Mouse (Mus musculus) spleen, postnatal 10 days (tissue): Measurements from ENCODE around the gene Cldn4.

Source experiments
- DNase-seq, 2 experiments: peaks; one replicate each; pipeline ENCODE4 v3.0.0; 2021 to 2022; ENCODE audit warnings: low spot score in 2 of 2

Gene Cldn4

GRCm38 (mm10) chr5:134932903-134933276, 13.8 kb downstream of the Cldn4 start:
- DNase-seq: peak; percentile 61 to 83

GRCm38 (mm10) chr5:134932179-134932902, 14.4 kb downstream of the Cldn4 start, which contains the start of gene Mettl27:
Mettl27 (plus strand) TSS chr5:134932368.
- peak; percentile 90 to 93 for DNase-seq

- DNase-seq: no peak
Measured at GRCm38 (mm10) chr5:134929988-134930387, 16.7 kb downstream of the Cldn4 start.

DNA sequence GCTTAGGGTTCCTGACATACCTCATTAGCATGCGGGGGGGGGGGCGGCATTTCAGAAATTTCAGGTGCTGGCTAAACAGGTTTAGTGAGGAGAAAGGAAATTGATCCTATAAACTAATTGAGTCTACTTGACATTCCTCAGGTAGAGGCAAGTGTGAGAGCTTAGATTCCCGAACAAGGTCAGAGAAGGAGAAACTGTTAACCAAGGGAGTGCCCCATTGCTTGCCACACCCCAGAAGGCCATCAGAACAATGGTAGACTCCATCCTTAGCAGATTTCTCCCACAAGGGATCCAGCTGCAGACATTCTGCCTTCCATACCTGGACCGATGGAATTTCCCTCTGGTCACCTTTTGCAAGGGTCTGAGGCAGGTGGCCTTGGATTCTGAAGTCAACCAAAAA, 20.0 kb downstream of the Cldn4 start:
- DNase-seq: no peak

GRCm38 (mm10) chr5:134923141-134923540, 23.6 kb downstream of the Cldn4 start:
- DNase-seq: no peak

GRCm38 (mm10) chr5:134921106-134921505, 25.6 kb downstream of the Cldn4 start:
- DNase-seq: peak; percentile 70 to 73

DNA sequence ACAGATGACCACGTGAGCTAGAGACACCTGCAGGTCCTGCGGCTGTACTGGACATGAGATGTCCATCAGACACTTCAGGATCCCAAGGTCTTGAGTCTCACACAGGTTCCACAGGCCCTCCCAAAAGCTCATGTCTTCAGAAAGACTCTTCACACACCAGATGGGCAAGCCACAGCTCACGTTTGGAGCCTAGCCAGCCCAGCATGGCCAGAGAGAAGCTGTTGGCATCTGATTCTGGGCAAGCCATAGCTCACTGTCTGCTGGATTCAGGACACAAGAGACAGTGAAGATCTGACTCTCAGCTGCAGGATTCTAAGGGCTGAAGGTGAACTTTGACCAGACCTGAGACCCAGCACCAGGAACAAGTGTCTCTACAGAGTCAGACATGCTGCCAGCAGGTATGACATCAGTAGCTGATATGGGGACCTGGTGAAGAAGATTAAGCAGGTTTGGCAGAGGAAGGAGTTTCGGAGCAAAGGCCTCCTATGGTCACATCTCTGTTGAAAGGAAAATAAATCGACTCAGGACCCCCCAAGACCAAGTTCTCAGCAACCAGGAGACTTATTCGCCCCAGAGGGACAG, 26.5 kb downstream of the Cldn4 start:
- DNase-seq: peak; percentile 69 to 74

GRCm38 (mm10) chr5:134919097-134919496, 27.6 kb downstream of the Cldn4 start:
- peak; percentile 77 to 84 for DNase-seq

GRCm38 (mm10) chr5:134918071-134918832, 28.5 kb downstream of the Cldn4 start:
- peak; percentile 87 to 94 for DNase-seq

DNA sequence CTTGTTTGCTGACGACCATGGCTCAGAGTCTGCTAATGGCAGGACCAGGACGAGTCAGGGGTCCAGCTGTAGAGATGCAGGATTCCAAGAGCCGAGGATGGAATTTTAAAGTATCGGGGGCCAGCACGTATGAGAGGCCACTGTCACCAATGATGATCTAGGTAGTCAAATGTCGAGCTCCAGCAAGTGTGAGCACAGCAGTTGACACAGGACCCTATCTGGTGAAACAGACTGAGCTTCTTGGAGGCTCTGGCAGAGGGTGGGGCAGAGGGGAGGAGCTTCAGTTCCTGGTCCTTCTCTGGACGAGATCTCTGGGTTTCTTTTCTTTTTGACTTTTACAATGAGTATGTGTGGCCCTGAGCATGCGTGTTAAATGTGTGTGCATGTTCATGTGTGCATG, 31.4 kb downstream of the Cldn4 start, which contains the start of gene Cldn13:
Cldn13 (minus strand) TSS at position 216 of the 400 bp plus-strand sequence.
- DNase-seq: peak; percentile 80 to 85

DNA sequence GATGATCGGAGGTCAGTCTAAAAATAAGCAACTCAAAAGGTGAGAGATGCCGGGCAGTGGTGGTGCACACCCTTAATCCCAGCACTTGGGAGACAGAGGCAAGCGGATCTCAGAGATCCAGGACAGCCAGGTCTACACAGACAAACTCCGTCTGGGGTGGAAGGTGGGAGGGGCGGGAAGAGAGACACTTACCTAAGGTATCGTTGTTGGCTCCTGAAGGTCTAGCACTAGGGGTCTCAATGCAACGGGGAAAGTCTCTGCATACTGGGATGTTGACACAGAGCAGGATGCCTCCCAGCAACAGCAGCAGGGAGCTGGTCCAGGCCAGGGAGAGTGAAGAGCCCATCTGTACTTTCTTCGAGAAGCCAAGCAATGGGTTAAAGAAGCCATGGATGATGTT, 32.2 kb downstream of the Cldn4 start:
- peak; percentile 56 to 58 for DNase-seq

GRCm38 (mm10) chr5:134913753-134914152, 33.0 kb downstream of the Cldn4 start:
- DNase-seq: peak; percentile 70 to 76

DNA sequence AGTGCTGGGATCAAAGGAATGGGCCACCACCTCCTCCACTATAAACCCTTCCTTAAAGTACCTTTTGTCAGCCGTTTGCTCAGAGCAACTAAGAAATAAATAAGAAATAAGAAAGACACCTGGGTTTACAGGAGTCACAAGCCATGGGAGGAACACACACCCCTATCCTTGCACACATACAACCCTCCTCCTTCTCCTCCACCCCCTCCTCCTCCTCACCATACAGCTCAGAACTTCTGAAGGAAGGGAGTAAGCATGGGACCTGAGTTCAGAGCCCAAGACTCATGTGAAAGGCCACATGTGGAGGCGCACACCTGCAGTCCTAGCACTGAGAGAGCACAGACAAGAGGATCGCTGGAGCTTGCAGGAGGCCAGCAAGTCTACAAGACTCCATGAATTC, 33.4 kb downstream of the Cldn4 start:
- no peak for DNase-seq

DNA sequence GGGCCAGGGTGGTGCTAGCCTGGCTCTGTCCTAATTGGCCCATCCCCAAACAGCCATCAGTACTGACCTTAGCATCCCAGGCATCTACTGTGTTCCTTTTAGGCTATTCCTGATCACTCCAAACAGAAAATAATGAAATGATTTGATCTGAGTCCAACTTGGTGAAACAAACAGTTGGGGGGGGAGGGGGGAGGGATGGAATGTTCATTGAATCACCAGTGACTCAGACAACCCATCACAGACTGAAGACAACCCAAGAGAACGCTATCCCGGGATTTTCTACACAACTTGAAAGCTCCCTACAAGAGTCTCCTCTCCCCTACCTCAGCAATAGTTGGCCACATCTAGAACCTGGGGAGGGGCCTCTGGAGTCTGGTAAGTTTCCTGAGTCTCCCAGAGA, 34.8 kb downstream of the Cldn4 start:
- DNase-seq: no peak

DNA sequence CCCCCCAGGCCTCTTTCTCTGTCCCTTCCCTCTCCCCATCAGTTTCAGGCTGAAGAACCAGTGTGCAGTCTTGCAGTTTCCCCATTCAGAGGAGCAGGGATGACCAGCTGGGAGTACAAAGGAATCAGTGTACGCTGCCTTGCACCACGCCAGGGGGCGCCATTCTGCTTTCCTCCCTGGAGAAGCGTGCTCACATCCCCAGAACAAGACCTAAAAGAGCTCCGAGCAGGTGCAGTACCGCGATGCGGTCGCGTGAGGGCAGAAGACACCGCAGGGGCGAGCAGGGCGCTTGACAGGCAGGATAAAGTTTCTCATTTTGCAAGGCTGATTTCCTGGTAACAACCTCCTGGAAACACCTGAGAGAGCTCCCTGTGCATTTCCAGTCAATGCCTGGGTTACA, 39.6 kb downstream of the Cldn4 start:
- DNase-seq: peak; percentile 96 to 97

DNA sequence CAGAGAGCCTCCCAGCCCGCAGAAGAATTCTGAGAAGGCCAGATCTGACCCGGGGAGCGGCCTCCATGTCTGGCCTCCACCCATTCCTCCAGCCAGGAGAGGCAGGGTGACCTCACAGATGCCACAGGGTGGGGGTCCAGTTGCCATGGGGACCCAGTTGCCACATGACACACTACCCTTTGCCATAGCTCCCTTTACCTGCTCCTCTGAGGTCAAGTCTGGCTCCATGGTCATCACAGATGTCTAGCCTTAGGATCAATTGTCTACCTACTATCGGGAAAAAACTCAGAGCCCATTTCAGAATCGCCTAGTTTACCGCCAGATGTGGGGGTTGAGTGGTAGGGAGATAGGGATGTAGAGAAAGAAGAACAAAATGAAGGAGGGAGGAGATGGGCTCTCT, 40.1 kb downstream of the Cldn4 start, which contains the start of gene Tmem270:
Tmem270 (minus strand) TSS at position 101 of the 400 bp plus-strand sequence.
- DNase-seq: no peak

DNA sequence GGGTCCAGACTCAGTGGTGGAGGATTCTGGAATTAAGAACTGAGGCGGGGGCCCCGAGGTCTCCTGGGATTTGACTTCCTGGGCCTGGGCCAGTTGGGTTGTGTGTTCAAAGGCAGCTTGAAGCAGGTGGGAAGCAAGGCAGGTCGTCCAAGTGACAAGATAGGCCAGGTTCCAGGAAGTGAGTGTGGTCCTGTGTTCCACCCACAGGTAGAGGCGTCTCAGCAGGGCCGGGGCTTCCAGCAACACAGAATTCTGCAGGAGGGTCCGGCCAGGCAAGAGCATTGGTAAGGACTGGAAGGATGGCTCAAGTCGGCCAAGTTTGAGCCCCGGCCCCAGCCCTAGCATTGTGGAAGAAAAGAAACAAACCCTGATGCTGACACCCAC, 45.1 kb downstream of the Cldn4 start:
- no peak for DNase-seq

GRCm38 (mm10) chr5:134901012-134901643, 45.6 kb downstream of the Cldn4 start:
- no peak for DNase-seq

DNA sequence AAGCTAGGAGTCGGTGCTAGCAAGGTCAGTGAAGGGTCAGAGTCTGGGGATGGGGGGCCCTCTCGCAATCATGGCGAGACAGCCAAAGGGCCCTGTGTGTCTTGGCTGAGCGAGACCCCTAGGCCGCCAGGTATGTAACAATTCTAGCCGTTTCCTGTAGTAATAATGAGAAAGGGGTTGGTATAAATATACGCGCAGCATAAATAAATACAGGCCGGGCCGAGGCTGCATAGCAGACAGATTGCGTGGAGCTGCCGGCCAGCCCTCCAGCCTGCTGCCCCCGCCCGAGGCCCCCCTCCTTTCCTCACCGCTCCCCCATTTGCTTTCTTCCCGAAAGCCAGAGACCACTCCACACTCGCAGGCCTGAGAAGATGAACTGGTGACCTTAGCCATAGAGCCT, 49.1 kb downstream of the Cldn4 start:
- no peak for DNase-seq

DNA sequence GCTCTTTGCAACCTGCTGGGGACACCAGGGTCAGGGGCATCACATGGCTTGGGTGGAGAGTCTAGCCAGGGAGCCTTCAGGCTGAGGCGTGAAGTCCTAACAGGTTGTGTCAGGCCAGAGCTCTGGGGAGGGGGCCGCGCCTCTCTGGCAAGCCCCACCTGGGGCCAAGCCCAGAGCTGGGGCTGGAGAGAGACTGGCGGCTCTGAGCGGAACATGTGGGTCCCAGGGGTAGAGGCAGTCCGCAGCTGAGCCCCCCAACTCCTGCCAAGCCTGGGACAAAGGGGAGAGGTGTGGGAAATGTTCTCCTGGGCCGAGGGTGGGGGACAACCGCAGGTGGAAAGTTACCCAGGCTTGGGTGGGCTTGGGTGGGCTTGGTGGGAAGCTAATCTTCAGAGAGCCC, 49.8 kb downstream of the Cldn4 start:
- no peak for DNase-seq

DNA sequence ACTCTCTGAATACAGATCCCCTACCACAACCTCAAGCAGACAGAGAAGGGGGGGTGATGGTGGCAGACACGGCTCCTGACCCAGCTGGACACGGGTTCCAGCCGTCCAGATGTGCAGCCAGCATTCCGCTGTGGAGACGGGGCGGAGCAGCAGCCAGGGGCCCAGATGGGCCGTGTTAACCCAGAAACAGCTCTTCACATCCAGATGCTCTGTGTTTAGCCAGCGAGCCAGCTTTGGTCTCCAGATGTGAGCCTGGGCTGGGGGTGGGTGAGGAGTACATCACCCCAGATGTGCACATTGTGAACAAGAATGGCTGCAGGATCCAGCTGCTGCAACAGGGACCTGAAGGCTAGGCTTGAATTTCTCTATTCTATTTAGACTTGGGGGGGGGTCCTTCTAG, 51.4 kb downstream of the Cldn4 start:
- no peak for DNase-seq
